Mouse (Mus musculus): ENCODE data around the gene Ralgapa2. TPM values are rescaled to one million over a fixed set of nuclear protein-coding genes. Genes with fewer than 3 reads are reported as not detected.

Gene Ralgapa2
- 10 to 100 TPM; 27.5 to 32.8 TPM for total RNA-seq (2021)

DNA sequence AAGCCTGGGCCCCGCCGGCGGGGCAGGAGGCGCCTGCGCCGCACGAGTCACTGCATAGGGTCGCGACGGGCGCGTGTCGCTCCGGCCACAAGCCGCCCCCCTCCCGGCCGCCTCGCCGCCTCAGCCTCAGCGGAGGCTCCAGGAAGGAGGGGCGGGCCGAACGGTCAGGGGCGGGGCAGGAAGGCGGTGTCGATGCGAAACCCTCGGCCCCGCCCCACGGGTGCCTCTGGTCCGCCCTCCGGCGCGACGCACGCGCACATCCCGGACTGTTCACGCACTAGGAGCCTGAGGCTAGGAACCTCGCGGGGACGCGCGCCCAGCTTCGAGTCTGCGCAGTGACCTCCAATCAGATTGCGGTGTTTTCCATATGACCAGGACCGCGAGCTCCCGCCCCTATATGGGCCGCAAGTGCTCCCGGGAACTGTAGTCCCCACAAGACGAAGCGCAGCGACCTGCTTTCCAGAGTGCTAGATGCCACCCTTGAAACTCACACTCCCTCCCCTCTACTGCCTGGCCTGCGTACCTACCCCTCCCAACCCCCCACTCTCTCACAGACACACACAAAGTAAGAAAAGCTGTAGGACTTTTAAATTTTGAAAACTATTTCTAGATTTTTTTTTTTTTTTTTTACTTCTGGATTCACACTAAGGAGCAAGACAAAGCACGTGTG, at the start of gene Ralgapa2:
TSS of gene Ralgapa2 (minus strand) at position 434 of the 670 bp plus-strand sequence.
- DNase-seq: peak; percentile 98 to 99

DNA sequence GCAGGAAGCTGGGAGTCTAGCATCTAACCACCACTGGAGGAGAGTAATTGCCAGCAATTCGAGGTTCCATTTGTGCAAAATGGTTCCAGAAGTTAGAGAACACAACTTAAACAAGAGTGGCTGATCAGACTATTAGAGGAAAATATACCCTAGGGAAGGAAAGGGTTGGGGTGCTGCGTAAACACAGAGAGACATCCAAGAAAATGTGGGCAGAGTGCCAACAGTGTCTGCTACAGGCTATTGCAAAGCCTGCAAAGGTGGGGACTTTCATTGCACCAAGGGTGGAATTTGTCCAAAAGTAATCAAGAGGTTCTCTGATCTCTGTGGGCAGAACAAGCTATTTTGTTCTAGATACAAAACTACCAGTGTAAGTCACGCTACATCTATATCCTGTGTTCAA, 49.4 kb upstream of the Ralgapa2 start:
- no peak for DNase-seq

DNA sequence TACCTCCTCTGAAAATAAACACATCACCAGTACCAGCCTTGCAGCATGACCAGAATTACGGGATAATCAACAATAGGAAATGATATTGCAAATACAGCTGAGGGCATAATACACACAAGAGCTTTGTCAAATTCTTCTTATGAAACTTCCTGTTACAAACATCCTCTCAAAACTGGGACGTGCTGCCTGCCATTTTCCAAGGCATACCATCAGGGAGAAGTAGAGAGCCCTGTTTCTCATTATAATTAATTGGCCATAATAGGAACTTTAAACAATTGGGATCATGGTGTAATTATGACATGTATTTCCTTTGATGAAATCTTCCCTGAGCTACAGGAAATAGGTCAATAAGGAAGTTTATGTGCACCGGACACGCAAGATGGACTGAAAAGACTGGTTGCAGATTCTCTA, 48.5 kb upstream of the Ralgapa2 start:
- DNase-seq: no peak

DNA sequence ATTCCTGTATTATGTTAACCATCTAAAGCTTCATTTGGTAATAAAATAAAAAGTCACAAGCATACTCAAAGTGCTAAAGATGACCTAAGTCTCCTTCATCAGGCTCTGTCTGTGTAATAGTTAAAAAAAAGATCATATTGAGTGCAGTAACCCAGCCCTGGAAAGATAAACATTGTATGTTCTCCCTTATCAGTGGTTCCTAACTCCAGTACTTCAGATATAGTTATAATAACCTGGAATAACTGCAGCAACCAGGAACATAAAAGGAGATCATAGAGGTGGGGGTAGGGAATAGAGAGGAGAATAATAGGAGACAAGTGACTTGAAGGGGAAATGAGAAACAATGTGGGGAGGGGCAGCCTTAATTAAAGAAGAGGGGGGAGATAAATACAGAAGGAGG, 44.0 kb upstream of the Ralgapa2 start:
- DNase-seq: no peak

DNA sequence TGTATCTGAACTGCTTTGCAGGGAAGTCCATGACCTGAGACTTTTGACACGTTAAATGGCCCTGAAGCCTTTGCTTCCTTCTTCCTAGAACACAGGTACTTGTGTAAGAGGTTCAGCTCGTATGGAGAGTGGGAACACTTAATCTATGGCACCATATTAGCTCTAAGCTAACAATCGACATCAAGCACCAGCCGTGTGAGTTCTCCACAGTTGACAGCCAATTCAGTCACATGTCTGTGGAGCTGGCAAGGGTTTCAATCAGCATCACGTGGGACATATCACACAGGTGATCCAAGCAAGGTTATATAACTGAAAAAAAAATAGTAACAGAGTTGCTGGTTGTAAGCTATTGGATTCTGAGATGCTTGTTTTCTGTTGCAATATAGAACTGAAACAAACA, 43.2 kb upstream of the Ralgapa2 start:
- no peak for DNase-seq

DNA sequence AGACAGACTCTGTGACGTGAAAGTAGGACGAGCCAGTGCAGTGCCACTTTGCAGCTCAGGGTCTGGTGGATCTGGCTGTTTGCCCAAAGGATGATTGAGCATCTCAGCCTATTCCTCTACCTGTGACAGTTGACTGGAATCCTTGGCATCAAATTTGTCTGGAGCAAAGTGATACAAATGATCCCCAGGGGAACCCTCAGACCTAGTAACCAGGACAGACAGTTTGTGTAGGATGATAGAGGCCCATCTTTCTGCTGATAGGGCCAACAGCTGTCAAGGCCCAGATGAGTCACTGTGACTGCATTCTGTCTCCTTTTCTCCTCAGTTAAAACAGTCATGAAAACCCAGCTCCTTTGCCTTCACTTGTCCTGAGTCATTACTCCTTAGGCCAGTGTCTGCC, 41.6 kb upstream of the Ralgapa2 start:
- peak in 1 of 2 experiments; percentile 7 for DNase-seq

DNA sequence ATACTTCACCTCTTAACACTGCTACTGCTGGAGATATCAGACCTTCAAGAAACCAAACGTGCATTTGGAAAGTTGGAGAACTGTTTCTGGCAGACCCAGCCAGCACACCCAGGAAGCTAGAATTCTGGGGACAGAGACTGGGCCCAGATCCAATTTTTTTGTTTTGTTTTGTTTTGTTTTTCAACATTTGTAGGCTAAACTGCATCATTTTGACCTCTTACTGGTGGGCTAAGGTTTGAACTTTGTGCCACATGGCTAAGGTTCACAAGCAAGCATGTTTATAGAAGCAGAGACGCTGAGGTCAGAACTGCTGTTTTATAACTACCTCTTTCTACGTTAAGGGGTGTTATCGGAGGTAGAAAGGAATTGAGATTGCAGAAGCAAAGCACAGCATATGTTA, 39.7 kb upstream of the Ralgapa2 start:
- DNase-seq: no peak

DNA sequence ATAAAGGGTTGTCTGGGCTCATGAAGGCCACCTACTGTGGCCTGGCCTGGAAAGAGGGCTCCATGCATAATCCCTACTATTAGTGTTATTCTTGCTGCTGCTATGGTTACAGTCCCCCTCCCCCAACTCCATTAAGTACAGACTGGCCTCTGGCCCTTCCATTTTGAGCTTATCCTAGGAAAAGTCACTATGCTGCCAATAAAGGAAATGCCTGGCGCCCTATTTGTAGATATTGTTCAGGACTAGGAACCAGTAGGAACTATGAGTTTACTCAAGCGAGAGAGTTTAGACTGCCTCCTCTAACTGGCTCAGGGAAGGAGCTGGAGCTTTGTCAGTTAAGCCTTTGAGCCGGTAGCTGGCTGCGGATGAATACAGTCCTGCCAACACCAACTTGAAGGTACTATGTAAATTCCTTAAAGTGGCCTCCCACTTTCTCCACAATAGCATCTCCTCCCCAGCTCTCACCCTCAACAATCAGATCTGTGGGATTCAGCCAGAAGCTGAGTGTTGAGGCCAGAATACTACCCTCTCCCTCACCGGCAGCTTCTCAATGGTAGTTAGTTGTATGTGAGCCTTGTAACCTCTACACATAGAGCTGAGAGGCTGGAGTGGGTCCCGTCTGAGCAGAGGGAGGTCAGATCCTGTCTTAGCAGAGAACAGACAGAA, 37.1 kb upstream of the Ralgapa2 start:
- DNase-seq: peak; percentile 9 to 11

DNA sequence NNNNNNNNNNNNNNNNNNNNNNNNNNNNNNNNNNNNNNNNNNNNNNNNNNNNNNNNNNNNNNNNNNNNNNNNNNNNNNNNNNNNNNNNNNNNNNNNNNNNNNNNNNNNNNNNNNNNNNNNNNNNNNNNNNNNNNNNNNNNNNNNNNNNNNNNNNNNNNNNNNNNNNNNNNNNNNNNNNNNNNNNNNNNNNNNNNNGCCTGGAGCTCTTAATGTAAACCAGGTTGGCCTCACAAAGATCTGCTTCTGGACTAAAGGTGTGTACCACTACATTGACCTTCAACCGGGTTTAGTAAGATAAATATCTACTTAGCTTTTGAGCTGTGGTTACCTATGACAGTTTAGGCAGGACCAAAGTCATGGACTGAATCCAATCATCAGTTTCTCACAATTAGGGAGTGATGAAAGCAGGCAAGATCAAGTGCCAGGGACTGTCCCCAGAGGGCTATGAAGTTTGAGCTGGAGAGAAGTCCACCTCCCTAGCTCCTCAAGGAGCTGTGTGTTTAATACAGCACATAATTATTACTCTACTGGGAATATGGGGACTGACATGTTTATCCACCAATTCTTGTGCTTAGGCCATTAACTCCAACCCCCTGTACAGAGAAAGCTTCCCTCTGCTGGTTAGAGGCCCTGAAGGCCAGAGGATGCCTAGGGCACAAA, 32.1 kb upstream of the Ralgapa2 start:
- no peak for DNase-seq

DNA sequence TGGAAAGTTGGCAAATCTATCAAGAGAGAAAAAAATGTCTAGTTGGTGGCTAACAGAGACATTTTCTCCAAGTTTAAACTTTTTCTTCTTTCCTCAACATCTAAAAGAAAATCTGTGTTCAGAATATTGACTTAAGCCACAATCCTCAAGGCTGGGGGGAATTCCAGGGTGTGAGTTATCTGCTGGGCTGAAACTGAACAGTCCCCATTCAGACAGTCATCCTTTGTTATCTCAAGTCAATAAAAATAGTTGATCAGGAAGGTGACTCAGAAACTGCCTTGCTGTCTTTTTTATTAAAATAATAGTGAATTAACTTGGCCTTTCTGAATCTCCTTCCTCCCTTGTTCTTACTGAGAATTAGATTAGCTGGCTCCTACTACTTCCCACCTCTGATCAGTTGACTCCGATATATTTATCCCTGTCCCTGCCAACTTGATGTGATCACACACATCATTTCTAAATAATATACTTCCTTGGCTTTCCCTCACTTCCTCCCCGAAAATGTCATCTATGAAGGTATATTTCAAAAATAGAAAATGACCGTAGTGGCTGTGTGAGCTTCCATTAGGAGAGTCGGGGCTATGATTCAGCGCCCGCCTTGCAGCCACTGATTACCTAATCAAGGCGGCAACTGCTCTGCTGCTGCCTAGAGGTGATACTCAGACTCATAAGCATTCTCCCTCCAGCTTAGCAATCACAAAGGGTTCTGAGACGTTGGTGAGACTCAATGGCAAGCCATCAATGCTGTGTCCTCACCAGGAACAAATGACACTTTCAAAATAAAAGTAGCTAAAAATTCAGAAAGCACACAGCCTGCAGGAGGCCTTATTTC, 21.2 kb upstream of the Ralgapa2 start:
- no peak for DNase-seq

DNA sequence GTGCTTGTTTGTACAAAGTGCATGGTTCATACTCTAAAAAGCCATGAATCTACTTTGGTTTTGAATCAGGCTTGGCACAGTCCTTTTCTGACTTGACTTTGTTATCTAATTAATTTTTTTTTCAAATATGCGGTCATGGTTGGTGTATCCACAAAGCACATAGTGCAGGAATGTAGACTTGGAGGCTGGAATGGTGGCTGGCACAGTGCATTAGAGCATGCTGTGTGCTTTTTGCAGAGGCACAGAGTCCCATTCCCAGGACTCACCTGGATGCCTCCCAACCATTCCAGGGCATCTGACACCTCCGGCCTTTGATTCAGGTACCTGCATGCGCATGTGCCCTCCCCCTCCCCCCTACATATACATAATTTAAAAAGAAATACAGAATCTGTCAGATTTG, 20.3 kb upstream of the Ralgapa2 start:
- no peak for DNase-seq

DNA sequence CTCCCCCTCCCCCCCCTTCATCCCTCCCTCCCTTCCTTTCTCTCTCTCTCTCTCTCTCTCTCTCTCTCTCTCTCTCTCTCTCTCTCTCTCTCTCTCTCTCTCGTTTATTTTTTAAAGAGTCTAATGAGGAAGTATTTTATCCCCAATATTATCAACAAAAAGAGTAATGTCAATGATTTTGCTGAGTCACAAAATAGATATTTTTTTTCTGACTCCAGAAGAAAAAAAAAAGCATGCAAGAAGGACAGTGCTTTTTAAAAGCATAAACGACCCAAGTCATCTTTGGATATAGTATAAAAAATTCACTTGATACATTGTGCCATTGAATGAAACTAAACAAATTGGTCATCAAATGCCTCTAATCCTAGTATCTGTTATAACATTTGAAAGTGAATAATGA, 13.3 kb upstream of the Ralgapa2 start:
- no peak for DNase-seq

DNA sequence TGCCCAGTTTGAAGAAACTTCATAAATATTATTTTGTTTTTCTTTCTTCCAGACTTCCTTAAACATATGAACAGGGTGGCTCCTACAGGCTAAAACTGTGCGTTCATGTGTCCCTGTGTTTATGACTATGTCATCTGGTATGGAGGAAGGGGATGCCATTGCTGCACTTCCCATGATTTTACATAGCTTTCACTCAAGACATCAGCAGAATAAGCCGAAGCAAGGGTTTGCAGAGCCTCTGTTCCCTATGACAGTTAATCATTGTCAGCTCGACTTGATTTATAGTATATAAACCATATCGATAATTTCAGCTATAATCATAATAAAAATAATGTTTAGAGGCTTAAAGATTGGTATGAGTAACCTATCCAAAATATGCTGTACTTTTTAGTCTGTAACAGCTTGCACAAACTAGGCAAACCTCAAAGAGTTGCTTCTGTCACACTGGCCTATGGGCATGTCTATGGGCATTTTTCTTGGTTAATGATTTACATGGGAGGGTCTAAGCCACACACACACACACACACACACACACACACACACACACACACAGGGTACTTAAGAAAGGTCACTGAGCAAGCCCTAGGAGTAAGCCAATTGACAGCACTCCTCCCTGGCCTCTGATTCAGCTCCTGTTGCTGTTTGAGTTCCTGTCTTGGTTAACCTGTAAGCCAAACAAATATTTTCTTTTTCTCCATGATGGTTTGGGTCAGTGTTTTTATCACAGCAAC, 12.7 kb upstream of the Ralgapa2 start:
- no peak for DNase-seq

DNA sequence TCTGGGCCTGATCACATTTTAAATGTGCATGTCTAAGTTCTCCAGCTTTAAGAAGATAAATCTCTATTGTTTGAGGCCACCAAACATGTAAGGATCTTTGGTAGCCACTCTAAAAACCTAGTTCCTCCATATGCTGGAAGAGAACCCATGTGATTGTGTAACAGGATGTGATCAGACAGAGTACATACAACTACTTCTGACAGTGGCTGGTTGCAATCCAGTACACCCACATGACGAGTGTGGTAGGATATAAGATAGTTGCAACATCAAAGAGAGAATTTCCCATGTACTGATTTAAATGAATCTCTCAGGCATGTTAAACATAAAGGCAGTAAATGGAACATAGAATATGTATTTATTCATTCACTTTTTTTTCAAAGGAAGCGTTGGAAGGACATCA, 4.8 kb upstream of the Ralgapa2 start:
- DNase-seq: no peak

DNA sequence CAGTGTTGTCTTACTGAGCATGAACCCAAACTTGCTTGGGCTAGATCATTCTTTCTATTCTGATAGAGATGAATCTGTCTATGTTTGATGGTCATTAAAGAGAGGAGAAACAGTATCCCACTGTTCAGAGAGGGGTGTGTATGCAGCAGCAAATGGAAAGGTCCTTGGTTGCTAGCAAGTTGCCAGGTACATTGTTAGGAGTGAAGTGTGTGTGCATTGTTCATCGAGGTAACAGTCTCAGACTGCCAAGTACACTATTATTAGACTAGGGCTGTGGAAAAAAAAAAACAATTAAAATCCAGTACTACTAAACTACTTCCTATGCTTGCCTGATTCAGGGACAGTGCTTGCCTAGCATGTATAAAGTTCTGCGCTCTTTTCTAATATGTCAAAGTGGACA, 2.9 kb upstream of the Ralgapa2 start:
- DNase-seq: no peak

DNA sequence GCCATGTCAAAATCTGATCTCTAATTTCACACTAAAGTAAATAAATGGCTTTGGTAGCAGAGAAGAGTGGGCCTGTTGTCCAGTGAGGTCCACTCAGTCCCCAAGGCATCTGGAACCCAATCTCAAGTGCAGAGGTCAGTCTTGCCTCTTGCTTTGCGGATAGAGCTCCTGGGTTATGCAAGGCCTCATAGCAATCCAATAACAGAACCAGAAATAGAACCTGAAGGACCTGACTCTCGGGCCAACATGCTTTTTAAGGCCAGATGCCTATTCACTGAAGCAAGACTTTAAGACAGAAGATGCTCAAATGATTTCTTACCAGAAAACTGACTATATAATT, 407 bp upstream of the Ralgapa2 start:
- DNase-seq: no peak

DNA sequence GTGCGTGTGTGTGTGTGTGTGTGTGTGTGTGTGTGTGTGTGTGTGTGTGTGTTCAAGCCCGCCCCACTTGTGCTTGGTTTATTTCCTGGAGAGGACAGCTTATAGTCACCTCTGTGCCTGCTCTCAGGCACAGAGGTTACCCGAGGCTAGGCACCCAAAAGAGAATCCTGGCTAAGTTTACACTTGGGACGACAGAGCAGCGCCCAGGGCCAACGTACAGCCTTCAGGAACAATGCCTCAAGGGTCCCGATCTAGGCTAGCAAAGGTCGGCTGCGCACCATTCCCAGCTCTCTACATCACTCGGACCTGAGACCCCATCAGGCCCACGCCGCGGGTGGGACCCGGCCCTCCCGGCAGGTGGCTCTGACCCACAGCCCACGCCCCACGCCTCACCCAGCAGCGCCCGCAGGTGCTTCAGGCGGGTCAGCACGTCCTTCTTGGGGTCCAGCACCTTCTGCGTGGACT, 711 bp downstream of the Ralgapa2 start:
- DNase-seq: no peak

DNA sequence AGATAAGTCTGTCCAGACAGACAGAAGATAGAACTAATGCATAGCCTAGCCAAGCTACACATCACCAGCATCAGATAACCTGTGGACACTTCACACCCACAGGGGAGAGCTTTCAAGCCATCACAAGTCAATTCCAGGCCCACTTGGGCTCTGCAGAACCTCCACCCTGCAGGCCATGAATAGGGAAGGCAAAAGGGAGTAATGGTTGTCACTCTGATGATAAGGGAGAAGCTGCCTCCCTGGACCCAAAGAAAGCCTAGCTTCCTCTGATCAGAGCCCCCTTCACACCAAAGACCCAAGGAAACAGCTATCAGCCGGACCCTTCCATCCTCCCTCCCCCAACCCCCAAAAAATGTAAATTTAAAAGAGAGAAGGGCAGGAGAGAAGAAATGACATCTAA, 1.4 kb downstream of the Ralgapa2 start:
- DNase-seq: no peak

DNA sequence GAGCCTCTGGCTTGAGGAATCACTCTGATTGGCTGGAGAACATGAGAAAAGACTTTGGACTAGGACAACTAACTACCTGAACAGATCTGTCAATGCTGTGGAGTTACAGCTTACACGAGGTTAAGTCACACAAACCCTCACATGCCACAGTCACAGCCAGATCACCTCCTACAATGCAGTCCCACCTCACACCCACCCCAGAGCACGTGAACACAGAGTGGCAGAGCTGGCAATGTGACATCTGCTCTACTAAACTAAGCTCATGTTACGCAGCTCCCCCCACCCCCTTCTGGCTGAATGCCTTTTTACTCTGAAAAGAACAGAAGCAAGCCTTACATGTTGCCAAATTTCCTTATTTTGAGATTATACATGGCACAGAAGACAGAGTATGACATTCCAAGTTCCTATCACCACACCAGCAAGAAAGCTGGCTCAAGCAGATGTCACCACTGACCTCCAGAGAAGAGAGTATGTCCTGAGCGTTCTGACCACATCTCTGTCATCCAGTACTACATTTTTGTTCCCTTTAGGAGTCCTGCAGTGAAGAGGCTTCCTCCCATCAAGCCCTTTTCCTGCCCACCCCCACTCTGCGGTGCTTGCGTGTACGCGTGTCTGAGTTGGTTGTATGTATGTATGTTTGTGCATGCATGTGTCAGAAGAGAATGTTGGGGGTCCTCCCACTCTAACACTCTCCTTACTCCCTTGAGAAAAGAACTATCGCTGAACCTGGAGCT, 9.4 kb downstream of the Ralgapa2 start:
- peak; percentile 57 to 58 for DNase-seq

DNA sequence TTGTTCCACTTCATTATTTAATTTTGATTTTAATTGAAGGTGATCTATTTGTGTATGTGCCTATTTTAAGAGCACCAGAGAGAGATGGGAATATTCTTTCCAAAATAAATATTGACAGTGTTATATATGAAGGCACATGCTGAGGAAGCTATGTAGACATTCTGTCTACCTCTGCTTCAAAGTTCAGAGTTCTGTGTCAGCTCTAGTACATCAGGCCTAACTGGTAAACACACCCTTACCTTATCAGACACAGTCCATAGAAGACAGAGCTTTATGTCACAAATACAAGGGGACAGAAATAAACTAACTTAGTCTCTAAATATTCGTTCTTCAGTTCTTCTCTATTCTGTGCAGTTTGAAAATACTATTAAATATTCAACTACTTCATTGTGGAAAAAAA, 12.1 kb downstream of the Ralgapa2 start:
- DNase-seq: no peak

DNA sequence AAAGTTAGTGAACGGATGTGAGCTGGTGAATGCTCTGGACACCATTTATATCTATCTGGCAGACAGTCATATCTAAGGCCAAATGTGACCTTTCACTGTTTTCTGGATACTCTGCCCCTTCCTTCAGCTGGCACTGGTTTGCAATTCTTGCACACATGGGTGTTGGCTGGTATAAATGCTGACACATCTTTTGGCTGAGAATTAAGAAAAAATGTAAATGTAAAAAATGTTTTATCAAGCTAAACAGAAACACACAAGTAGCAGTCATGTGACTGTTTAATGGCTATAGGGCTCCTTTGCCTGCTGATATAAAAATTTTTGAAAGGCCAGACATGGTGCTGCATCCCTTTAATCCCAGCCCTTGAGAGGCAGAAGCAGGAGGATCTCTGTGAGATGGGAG, 13.0 kb downstream of the Ralgapa2 start:
- DNase-seq: no peak

DNA sequence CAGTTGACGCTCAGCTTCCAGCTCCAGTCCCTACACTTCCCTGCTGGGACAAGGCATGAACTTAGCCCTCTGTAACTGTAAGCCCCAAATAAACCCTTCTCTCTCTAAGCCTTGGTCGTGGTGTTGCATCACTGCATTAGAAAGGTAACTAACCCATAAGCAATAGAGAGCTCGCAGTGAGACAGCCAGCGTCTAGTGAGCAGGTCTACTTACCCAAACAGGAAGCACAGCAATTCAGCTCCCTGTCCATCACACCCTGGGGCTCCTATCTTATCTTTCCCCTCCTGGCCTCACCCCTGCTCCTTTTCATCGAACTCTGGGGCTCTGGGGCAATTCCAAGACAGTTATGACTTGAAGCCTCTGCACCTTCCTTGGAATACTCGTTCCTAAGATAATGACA, 13.8 kb downstream of the Ralgapa2 start:
- no peak for DNase-seq
